Mouse (Mus musculus): ENCODE results near the gene Klhl21.
A peak's percentile ranks its signal among the peaks of the same experiment; 100 is the strongest.

The Klhl21 gene

DNA sequence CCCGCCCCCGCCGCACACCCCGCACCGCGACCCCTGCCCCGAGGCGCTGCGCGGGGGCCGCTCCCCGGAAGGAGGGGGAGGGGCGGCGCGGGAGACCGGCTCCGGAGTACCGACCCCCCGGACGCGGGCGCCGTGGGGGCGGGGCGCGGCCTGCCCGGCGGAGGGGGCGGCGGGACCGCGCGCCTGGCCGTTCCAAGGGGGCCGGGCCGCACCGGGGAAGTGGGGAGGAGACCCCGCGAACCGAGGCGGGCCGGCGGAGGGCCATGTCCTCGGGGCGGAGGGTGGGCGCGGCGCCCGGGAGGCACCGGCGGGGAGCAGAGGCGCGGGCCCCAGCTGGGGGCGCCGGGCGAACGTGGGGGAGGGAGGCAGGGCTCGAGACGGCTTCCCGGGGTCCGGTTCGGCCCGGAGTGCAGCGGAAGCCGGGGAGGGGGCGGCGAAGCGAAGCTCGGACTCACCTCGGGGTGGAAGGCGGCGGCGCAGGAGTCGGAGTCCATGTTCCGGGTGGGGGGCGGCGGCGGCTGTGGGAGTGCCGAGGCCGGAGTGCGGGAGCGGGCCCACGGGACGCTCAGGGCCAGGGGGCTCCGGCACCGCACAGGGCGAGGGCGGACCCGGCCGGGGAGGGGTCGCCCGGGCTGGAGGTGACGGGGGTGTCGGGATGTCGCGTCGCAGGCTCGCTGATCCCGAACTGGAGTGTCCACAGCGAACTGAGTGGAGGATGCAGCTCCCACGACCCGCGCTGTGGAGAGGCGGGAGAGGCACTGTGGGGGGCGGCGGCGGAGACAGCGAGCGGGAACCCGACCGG, 13.0 kb upstream of the Klhl21 start:
- peak in 1 of 2 experiments; percentile 47 for DNase-seq (ENCODE audit: low spot score in 2 of 2)

DNA sequence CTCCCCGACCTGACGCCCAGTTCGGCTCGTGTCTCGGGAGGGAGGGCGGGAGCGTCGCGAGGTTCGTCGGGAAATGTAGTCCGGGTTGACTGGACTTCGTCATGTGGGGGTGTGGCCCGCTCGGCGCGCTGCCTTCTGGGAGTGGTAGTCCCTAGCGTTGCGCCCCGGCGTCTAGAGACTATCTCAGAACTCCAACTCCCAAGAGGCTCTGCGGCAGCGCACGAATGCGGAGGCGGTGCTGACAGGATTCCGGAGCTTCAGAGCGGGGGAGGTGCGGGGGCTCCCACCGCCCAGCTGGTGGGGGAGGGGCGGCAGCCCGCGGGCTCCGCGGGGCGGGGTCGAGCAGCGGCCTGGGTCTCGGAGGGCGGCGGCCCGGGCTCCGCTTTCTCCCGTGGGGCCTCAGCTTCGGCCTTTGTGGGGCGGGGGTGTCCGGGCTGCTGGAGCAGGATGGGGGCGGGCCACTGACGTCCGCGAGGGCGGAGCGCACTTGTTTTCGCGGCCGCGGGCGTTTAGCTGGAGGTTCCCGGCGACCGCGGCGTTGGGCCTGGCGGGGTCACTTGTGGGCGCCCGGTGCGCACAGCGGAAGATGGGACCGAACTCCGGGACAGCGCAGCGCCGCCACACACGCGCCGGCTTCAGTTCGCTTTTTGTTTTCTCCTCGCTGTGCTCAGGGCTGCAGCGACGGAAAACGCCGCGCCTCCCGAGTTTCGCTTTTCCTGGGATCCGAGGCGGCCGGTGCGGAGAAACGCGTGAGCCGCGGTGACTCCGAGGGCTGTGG, 12.2 kb upstream of the Klhl21 start, which contains the start of gene Phf13:
Gene Phf13 (minus strand): TSS at position 86 of the 778 bp plus-strand sequence.
- DNase-seq (ENCODE audit: low spot score in 2 of 2), result peak; percentile 98

DNA sequence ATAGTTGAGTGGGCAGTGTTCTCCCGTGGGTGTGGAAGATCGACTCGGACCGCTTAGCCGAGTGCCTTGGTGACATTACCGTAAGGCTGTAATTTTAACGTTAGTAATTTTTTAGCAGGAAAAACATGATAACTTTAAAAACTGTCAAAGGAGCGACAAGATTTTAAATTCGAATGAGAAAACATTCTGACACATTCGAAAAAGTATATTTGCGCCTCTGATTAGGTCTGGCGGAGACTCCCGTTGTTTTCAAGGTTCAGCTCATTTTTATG, 11.7 kb upstream of the Klhl21 start:
- no peak for DNase-seq (ENCODE audit: low spot score in 2 of 2)

DNA sequence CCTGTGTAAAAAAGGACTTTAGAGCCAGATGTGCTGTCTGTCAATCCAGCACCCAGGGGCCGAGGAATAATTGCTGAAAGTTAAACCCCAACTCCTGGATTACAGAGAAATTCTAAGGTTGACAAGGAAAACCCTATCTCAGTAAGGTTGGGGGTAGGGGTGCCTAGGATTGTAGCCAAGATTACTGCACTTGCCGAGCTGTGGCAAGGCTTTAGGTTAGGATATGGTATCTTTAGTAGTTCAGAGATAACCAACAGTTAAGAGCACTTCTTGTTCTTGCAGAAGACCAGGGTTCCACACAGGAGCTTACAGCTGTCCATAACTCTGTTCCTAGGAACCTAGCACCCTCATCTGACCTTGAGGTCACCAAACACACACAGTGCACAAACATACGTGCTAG, 10.9 kb upstream of the Klhl21 start:
- DNase-seq (ENCODE audit: low spot score in 2 of 2), result no peak

DNA sequence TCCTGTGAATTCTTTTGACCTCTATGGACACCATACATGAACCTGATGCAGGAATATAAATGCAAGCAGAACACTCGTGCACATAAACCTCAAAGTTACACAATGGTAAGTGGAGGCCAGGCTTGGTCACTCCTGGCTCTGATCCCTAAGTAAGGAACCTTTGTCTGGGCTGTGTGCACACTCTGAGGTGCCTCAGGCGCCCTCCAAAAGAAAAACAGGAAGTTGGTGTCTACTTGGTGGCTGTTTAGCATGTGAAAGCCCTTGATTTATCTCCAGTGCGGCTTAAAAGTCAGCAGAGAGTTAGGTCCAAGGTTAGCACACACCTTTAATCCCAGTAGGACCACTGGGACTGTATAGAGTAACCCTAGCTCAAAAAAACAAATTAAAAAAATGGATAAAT, 9.1 kb upstream of the Klhl21 start:
- no peak for DNase-seq (ENCODE audit: low spot score in 2 of 2)

DNA sequence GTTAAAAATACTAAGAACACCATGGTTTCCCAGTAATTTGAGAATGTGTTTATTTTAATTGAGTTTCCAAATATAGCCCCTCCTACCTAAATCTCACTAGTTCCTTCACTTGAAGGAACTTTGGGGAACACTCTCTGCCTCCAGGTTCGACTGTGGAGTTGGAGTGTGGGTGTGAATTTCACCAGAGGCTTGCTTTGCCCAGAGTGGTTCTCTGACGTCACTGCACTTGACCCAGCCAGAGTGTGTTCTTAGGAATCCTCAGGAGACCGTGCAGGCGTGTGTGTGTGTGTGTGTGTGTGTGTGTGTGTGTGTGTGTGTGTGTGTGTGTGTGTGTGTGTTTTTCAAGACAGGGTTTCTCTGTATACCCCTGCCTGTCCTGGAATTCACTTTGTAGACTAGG, 7.7 kb upstream of the Klhl21 start:
- DNase-seq (ENCODE audit: low spot score in 2 of 2), result no peak

DNA sequence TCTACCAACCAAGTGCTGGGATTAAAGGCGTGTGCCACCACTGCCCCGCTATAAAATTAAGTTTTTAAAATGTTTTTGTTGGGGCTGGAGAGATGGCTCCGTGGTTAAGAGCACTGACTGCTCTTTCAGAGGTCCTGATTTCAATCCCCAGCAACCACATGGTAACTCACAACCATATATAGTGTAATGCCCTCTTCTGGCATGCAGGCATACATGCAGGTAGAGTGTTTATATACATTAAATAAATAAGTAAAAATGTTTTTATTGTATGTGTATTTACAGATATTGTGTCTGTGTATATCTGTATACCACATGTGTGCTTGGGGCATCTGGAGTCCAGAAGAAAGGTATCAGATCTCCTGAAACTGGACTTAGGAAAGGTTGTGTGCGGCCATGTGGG, 7.3 kb upstream of the Klhl21 start:
- DNase-seq (ENCODE audit: low spot score in 2 of 2), result no peak

DNA sequence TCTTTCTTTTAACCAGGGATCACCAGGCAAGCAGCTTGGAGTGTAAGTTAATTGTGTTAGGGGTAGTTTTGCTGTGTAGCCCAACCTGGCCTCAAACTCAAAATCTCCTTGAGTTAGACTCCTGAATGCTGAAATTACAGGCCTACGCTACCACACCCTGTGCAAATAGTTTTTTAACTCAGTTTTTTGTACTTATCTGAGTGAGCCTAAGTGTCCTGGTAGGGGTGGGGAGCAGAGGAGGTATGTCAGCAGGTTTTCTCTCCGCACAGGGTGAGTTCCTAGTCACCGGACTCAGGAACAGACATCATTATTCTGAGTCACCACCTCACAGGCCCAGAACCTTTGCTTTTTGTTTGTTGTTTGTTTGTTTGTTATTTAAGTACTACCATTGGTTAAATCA, 6.5 kb upstream of the Klhl21 start:
- DNase-seq (ENCODE audit: low spot score in 2 of 2), result no peak

DNA sequence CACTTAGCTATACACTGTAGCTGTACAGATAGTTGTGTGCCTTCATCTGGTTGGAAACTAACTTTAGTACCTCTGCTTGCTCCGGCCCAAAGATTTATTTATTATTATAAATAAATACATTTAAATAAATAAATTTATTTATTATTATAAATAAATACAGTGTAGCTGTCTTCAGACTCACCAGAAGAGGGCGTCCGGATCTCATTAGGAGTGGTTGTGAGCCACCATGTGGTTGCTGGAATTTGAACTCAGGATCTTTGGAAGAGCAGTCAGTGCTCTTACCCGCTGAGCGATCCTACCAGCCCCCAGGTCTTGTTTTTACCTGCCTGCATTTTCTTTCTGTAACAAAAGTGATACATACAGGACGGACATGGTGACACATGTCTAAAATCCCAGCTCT, 2.5 kb upstream of the Klhl21 start:
- DNase-seq (ENCODE audit: low spot score in 2 of 2), result no peak

DNA sequence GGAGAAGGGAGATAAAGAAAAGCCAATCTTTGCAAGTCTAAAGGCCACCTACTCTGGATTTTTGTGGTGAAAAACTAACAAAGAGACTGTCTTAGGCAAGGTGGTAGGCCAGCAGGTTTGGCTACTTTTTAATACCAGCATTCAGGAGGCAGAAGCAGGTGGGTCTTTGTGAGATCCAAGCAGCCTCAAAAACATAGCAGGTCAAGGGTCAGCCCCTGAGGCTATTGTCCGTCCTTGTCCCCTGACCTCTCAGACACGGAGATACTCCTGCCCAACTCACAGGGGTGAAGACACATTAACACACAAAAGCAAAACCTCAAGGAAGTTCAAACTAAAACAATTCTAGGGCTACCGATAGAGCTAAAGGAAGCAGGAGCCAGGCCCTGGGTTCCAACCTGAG, 1.8 kb upstream of the Klhl21 start:
- no peak for DNase-seq (ENCODE audit: low spot score in 2 of 2)

DNA sequence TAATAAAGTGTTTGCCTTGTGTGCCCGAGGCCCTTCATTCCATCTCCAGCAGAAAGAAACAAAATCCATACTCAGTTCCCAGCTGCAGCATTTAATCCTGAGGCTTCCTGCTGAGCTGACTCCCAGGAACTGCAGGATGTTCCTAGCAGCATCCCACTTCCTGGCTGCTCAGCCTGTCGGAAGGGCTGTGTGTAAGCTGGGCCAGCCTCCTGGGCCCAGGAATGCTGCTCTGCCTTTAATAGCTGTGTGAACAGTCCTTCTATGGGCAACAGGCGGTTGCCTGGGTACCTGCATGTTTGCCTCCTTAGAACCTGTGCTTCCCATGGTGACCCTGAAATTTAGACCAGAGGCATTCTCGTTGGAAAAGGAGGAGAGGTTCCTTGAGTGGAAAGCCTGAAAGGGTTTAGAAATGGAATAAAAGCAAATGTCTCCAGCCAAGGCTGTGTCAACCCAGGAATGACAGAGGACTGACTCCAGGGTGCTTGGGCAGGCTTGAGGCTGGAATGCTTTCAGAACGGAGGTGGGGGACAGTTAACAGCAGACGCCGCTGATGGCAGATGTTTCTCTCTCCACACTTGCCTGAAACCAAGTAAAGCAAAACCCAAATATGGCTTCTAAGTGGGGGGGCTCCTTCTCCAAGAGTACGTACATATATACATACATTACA, 989 bp upstream of the Klhl21 start:
- no peak for DNase-seq (ENCODE audit: low spot score in 2 of 2)

DNA sequence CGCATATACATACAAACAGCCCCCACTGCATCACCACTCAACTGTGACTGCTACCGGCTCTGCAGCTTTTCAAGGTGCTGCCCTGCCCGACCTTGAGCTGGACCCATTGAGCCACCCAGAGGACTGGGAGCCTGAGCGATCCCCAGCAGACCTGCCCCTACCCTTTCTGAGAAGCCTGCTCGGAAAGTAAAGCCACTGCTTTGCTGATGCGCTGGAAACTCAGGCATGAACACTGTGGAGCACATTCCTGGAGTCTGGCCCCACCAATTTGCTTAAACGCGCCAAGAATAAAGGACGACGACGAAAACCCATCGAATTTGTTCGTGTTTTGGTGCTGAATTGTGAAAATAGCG, 479 bp upstream of the Klhl21 start:
- no peak for DNase-seq (ENCODE audit: low spot score in 2 of 2)

DNA sequence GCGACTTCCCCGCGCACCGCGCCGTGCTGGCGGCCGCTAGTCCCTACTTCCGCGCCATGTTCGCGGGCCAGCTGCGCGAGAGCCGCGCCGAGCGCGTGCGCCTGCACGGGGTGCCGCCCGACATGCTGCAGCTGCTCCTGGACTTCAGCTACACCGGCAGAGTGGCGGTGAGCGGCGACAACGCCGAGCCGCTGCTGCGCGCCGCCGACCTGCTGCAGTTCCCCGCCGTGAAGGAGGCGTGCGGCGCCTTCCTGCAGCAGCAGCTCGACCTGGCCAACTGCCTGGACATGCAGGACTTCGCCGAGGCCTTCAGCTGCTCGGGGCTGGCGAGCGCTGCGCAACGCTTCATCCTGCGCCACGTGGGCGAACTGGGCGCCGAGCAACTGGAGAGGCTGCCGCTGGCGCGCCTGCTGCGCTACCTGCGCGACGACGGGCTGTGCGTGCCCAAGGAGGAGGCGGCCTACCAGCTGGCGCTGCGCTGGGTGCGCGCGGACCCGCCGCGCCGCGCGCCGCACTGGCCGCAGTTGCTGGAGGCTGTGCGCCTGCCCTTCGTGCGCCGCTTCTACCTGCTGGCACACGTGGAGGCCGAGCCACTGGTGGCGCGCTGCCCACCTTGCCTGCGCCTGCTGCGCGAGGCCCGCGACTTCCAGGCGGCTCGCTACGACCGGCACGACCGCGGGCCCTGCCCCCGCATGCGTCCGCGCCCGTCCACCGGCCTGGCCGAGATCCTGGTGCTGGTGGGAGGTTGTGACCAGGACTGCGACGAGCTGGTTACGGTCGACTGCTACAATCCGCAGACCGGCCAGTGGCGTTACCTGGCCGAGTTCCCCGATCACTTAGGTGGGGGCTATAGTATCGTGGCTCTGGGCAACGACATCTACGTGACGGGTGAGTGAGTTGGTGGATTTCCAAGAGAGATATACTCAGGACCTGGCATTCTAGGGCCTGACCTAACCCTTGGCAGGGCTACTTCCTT, 761 bp downstream of the Klhl21 start:
- peak; percentile 39 to 46 for DNase-seq (ENCODE audit: low spot score in 2 of 2)

DNA sequence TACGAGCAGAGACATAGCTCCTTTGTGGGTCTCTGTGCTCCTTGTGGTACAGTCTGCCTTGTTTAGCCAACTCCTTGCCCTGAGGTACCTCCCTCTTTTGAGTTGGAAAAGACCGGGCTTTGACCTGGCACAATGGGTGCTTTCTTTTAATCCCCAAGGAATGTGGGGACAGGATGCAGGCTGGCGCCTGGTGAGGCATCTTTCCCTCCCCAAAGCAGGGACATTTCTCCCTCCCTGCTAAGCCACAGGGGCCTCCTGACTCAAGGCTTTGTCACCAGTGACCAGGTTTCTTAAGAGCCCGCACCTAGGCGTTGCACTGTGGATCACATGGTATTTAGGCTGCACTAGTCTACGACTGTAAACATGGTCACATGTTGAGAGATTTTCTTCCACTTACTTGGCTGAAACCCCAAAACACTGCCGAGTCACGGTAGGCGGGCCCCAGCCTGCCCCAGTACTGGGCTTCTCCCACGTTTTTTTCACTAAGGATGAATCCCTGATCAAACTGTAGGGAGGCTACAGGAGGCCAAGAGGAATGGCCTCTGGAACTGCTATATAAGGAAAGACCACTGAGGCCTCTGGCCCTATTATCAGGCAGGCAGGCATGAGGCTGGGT, 1.6 kb downstream of the Klhl21 start:
- no peak for DNase-seq (ENCODE audit: low spot score in 2 of 2)

DNA sequence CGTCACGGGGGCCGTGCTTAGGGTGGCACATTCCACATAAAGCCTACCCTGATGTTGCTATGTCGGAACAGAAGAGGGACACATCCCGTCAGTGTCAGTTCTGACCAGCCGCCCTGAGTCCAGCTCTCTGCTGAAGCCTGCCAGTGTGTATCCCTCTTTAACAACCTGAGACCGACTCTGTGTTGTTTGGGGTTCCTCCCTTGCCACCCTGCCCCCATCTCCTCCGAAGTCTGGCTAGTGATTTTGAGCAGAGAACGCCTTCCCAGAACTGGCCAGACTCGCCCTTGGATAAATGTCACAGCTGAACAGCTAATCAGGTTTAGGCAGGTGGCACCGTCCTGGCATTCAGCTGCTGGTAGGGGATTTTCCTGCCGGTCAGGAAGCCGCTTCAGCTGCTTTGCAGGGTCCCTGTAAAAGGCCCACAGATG, 2.1 kb downstream of the Klhl21 start:
- no peak for DNase-seq (ENCODE audit: low spot score in 2 of 2)

DNA sequence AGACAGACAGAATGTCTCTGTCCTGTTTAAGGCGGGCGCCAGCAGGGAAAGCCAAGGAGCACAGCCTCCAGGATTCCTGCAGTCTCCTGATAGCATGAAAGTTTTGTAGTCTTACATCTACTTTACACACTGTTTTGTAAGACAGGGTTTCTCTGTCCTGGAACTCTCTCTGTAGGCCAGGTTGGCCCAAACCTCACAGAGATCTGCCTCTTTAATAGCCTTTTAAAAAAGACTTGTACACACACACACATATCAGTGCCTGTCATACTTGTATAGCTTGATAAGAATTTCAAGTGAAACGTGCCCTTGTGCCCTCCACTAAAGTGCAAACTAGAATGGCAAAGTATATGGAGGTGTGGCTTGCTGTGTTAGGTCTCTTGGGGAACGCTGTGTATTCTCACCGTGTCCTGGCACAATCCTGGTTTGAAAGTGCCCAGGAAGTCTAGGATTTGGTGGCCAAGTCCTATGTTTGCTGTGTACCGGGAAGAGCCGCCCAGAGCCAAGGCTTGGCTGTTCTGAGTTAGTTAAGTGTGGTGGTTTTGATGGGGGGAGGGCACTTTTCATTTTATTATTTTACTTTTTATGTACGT, 2.7 kb downstream of the Klhl21 start:
- DNase-seq (ENCODE audit: low spot score in 2 of 2), result no peak

DNA sequence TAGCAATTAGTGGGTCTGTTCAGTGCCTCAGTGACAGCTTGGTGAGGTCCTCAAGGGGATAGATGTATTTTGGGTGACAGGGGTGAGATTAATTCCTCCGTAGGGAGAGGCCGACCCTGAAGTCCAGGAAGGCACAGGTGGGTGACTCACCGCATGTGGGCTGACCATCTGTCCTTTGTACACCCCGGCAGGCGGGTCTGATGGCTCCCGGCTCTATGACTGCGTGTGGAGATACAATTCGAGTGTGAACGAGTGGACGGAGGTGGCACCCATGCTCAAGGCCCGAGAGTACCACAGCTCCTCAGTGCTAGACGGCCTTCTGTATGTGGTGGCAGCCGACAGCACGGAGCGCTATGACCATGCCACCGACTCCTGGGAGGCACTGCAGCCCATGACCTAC, 3.5 kb downstream of the Klhl21 start:
- DNase-seq (ENCODE audit: low spot score in 2 of 2), result no peak

DNA sequence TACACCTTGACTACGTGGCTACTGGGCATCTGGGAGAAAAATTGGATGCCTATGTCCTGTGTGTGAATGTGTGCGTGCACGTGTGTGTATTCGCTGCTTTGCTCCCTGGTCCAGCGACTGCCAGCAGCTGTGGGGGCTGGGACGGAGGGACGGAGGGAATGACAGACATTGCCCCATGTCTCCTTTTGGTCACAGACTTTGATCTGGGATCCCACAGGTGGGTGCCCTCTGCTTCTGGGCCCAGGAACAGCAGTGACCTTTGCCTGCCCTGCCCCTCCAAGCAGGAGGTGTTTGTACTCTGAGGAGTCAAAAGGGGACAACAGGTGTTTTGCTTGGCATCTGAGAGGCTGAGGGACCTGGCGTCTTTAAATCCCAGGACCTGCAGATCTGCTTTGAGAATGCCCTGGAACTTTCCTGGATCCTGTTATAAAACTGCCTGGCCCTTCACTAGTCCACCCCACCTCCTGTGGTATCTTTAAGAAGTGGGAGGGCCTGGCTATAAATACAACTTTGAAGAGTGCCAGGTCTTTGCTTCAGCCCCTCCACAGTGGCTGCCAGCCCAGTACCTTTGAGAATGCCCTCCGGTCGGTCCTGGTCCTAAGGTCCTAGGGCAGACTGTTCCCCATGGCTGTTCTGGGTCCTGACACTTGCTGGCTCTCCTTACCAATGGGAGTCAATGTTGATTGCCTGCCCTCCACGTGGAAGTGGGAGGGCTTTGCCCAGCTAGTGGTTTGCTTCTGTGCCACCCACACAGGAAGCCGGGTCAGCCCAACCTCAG, 4.6 kb downstream of the Klhl21 start:
- DNase-seq (ENCODE audit: low spot score in 2 of 2), result no peak

DNA sequence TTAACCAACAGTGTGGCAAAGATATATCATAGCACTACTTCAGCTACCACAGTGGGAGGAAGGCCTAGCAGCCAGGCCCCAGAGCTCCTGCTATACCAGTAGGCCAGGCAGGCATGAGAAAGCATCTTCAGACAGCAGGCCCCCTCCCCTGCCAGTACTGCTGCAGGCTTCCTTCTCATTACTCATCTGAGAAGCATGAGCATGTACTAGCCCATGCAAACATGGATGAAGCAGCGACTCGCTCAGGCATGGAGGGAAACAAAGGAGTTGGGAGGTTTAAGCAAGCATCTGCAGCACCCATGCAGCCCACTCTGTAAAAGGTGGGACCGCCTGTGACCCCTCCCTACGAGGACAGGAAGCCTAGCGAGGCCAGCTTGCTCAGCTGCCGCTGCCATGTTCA, 10.5 kb downstream of the Klhl21 start:
- DNase-seq (ENCODE audit: low spot score in 2 of 2), result no peak

DNA sequence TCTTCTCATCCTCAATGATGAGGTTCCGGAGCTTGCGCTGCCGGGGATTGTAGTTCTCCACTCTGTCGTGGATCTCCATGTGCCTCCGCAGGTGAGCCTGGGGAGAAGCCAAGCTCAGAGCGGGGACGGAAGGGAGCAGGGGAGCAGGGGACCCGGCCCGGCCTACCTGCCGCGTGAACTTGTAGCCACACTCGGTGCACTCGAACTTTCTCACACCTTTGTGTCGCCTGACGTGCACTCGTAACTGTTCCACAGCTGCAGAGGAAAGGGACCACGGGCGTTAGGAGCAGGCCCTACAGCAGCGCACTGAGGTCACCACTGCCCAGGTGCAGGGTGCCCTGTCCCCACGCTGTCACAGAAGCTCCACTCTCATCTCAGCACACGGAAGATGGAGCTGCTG, 11.4 kb downstream of the Klhl21 start:
- no peak for DNase-seq (ENCODE audit: low spot score in 2 of 2)
